Mouse (Mus musculus): ENCODE data around the gene Trim5. TPM values are rescaled to one million over a fixed set of nuclear protein-coding genes. Genes with fewer than 3 reads are reported as not detected.

Gene Trim5
- polyA plus RNA-seq, 1 experiment = not detected

- TF ChIP-seq GATA1 (IDR thresholded peaks at IDR 0.05; ENCODE audit: low read length) = no peak
Measured at GRCm38 (mm10) chr7:104216011-104216535, 71.8 kb downstream of the Trim5 start.

Other genes with a start within 250 kb of the Trim5 start
- gene Olfr642, start 235.4 kb downstream of the Trim5 start, polyA plus RNA-seq (2012) = not detected in 2 replicates
- gene 4930516K23Rik, start 226.6 kb downstream of the Trim5 start, polyA plus RNA-seq (2012) = not detected in 2 replicates
- gene Olfr644, start 216.2 kb downstream of the Trim5 start, polyA plus RNA-seq (2012) = not detected in 2 replicates
- not detected in 2 replicates for gene Olfr645, start 202.6 kb downstream of the Trim5 start, polyA plus RNA-seq (2012)
- gene Olfr646, start 183.2 kb downstream of the Trim5 start, polyA plus RNA-seq (2012) = not detected in 2 replicates
- not detected in 2 replicates for gene Ubqln5, start 158.3 kb downstream of the Trim5 start, polyA plus RNA-seq (2012)
- not detected in 2 replicates for gene Olfr643, start 150.7 kb downstream of the Trim5 start, polyA plus RNA-seq (2012)
- gene Ubqln3, start 144.8 kb downstream of the Trim5 start, polyA plus RNA-seq (2012) = not detected in 2 replicates
- not detected in 2 replicates for gene Ubqlnl, start 137.5 kb downstream of the Trim5 start, polyA plus RNA-seq (2012)
- not detected in 2 replicates for gene Olfm5, start 123.3 kb downstream of the Trim5 start, polyA plus RNA-seq (2012)
- gene Olfr648, start 104.7 kb downstream of the Trim5 start, polyA plus RNA-seq (2012) = not detected in 2 replicates
- not detected in 2 replicates for gene Olfr649, start 92.1 kb downstream of the Trim5 start, polyA plus RNA-seq (2012)
- gene Trim6, start 69.3 kb downstream of the Trim5 start, polyA plus RNA-seq (2012) = not detected in 2 replicates
- 0.09 and 0.11 TPM in 2 replicates for gene Trim34a, start 43.6 kb downstream of the Trim5 start, polyA plus RNA-seq (2012)
- gene Trim12a, start 27.4 kb upstream of the Trim5 start, polyA plus RNA-seq (2012) = not detected in 2 replicates
- gene Trim34b, start 41.4 kb upstream of the Trim5 start, polyA plus RNA-seq (2012) = 0.09 and 0.14 TPM in 2 replicates
- gene Trim12c, start 65.3 kb upstream of the Trim5 start, polyA plus RNA-seq (2012) = 1.2 and 1.5 TPM in 2 replicates
- gene Trim30b, start 81.8 kb upstream of the Trim5 start, polyA plus RNA-seq (2012) = not detected in 2 replicates
- gene Trim30c, start 112.7 kb upstream of the Trim5 start, polyA plus RNA-seq (2012) = not detected in 2 replicates
- gene Trim30a, start 177.1 kb upstream of the Trim5 start, polyA plus RNA-seq (2012) = not detected in 2 replicates
- not detected in 2 replicates for gene Trim30d, start 219.8 kb upstream of the Trim5 start, polyA plus RNA-seq (2012)